Mouse (Mus musculus): ENCODE measurements around the gene Plekha6. TPM values are rescaled to one million over a fixed set of nuclear protein-coding genes. Genes with fewer than 3 reads are reported as not detected.

Plekha6 gene
- total RNA-seq, 1 experiment from 2014 or later: 7.6 TPM

DNA sequence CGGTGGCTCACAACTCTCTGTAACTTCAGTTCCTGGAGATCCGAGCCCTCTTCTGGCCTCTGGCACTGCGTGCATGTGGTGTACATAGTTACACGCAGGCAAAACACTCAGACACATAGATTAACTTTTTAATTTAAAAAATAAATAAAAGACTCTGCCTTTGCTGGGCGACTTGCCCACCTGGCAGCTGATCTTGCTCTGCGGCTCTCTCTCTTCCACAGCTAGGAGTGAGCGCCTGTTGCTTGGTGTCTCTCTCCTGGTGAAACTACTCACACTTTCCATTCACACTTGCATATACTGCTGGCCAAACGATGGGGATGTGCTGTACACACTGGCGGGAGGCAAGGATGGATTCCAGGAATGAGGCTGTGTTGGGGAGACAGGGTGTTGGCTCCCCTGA is 182.5 kb downstream of the Plekha6 start:
- no peak for ATAC-seq (replicated peaks in 1 of 2; ENCODE audit: insufficient read depth in 1 of 2, low FRiP score in 2 of 2, low TSS enrichment in 1 of 2, low read depth in 1 of 2, poor library complexity in 2 of 2, severe bottlenecking in 2 of 2)

DNA sequence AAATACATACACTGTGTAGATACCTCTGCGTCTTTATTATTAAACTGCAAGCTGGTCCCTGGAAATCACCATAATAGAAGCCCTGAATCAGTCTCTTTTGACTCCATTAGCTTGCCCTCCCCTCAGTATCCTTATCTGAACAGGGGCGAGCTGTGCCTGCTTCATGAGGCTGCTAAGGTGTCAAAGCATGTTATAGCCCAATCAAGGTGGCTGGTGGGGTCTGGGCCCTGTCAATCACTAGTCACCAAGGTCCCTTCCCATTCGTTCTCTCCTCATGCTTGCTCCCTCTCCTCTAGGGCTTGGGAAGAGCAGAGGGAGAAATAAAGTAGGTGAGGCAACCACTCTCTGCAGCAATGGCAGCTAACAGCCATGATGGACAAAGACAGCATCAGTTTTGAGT is 183.2 kb downstream of the Plekha6 start:
- ATAC-seq (replicated peaks in 1 of 2; ENCODE audit: insufficient read depth in 1 of 2, low FRiP score in 2 of 2, low TSS enrichment in 1 of 2, low read depth in 1 of 2, poor library complexity in 2 of 2, severe bottlenecking in 2 of 2): no peak

DNA sequence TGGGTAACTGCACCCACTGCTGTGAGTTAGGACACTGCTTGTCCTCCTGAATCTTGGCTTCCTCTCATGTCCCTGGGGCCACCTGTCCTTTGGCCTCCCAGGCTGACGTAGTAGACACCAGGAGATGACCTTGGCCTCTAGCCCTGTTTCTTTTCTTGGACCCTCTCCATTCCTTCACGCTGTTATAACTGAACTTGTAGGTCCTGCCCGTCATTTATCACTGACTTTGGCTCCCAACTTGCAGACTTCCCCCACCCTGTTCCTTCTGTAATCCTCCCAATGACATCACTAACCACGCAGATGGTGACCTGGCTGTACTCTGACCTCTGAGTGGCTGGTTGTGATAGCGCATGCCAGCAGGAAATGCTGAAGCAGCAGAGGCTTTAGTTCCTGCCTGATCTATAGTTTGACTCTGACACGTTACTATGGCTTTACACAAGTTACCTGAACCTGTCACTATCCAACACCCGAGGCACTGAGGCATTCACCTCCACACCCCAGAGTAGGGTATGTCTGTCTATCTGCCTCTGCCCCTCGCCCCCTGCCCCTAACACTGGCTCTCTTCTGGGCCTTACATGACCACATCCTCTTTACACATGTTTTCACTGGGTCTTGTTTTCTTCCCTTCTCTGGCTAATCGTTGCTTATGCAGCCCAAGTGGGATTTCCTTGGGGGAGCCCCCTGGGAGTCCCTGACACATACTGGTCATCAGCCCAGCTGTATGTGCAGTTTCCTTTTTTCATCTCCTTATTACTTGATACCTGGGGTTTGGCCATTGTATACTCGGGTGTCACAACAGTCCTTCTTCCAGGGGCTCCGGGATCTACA is 183.9 kb downstream of the Plekha6 start:
- ATAC-seq (replicated peaks in 1 of 2; ENCODE audit: insufficient read depth in 1 of 2, low FRiP score in 2 of 2, low TSS enrichment in 1 of 2, low read depth in 1 of 2, poor library complexity in 2 of 2, severe bottlenecking in 2 of 2): peak; percentile 72 to 77

DNA sequence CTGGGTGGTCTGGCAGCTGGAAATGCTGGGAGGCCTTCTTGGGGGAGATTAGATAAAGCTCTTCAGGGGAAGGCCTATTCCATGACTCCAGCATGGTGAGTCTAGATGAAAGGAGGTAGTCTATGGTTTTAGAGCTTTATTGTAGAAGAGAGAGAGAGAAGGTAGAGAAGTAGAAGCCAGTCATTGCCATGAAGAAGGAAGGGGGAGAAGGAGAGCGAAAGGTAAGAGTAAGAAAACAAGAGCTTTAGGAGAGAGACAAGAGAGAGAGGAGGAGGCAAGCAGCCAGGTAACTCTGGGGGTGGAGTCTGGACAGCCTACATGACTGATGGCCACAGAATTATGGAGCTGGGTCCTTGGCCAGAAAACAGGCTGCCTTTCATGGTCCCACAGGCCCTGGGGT is 186.2 kb downstream of the Plekha6 start, which contains the start of gene Ren1:
Gene Ren1, plus strand, starts transcription at position 301 of the 400 bp plus-strand sequence.
- no peak for ATAC-seq (replicated peaks in 1 of 2; ENCODE audit: insufficient read depth in 1 of 2, low FRiP score in 2 of 2, low TSS enrichment in 1 of 2, low read depth in 1 of 2, poor library complexity in 2 of 2, severe bottlenecking in 2 of 2)

DNA sequence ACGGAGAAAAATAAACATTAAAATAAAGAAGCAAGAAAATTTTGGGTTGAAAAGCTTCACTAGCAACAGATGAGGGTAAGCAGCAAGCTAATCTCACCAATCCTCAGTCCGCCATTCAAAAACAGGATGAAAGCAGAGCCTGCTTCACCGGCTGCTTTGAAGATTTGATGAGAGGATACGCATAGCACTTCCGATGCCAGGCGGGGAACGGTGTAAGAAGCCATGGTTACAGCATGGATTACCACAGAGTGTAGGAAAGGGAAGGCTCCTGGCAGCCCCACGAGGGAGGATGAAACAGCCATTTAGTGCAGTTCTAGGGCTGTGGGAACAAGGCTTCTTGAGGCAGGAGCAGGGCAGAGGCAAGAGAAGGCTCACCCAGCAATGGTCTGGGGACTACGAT is 187.8 kb downstream of the Plekha6 start:
- no peak for ATAC-seq (replicated peaks in 1 of 2; ENCODE audit: insufficient read depth in 1 of 2, low FRiP score in 2 of 2, low TSS enrichment in 1 of 2, low read depth in 1 of 2, poor library complexity in 2 of 2, severe bottlenecking in 2 of 2)

Other genes with a start within 250 kb of the Plekha6 start
- gene Mdm4, start 133.6 kb upstream of the Plekha6 start, total RNA-seq (2017): 135 and 150 TPM in 2 replicates
- gene Pik3c2b, start 118.5 kb upstream of the Plekha6 start, total RNA-seq (2017): 4.4 and 6.0 TPM in 2 replicates
- gene Ppp1r15b, start 33.1 kb upstream of the Plekha6 start, total RNA-seq (2017): 82.9 and 85.7 TPM in 2 replicates
- gene Golt1a, start 145.6 kb downstream of the Plekha6 start, total RNA-seq (2017): not detected in 2 replicates
- gene Kiss1, start 157.7 kb downstream of the Plekha6 start, total RNA-seq (2017): not detected in 2 replicates
- gene Ren1, start 186.3 kb downstream of the Plekha6 start, total RNA-seq (2017): not detected in 2 replicates
- gene Etnk2, start 199.4 kb downstream of the Plekha6 start, total RNA-seq (2017): not detected in 2 replicates